8 mouse cellular contexts compared by ENCODE assay signal in genomic region chrX:12086674-12087510, GRCm38 (mm10).
DNase-seq lines count a peak whose midpoint lies in the region; ATAC-seq lines count a peak whose summit lies in the region.

No protein-coding gene starts in this region.

- WGBS in heart, embryonic 10.5 days, result 1% methylated on average over 66 of the region's 70 CpGs
- 3% methylated on average over 70 of the region's 70 CpGs for WGBS in kidney, embryonic 15.5 days

- ATAC-seq in kidney, embryonic 15.5 days (replicated peaks; ENCODE audit: low FRiP score), result no peak

- peak overlapping the region; percentile 55 for H3K9ac ChIP-seq in kidney, embryonic 15.5 days

- no peaks in the 10 kb centered on the region for H3K9me3 ChIP-seq in heart, embryonic 10.5 days
- H3K9me3 ChIP-seq in kidney, embryonic 15.5 days (replicated peaks), result no peaks in the 10 kb centered on the region

- peak overlapping the region; percentile 70 for H3K4me3 ChIP-seq in heart, embryonic 10.5 days
- peak overlapping the region; percentile 54 for H3K4me3 ChIP-seq in kidney, embryonic 15.5 days (replicated peaks)

- H3K4me2 ChIP-seq in kidney, embryonic 15.5 days, result peak overlapping the region; percentile 84

- no peaks in the 10 kb centered on the region for H3K36me3 ChIP-seq in heart, embryonic 10.5 days
- H3K36me3 ChIP-seq in kidney, embryonic 15.5 days, result no peaks in the 10 kb centered on the region
- H3K36me3 ChIP-seq in splenic B cell, adult 2 months (ENCODE audit: control insufficient read depth, insufficient read depth, low read length, poor library complexity, severe bottlenecking), result no peaks in the 10 kb centered on the region

- H3K27ac ChIP-seq in heart, embryonic 10.5 days, result peak overlapping the region; percentile 91
- peak overlapping the region; percentile 96; the same call in 1 of the 2 replicates for H3K27ac ChIP-seq in kidney, embryonic 15.5 days

- peaks cover 53% of the 10 kb centered on the region for H3K4me1 ChIP-seq in heart, embryonic 10.5 days
- H3K4me1 ChIP-seq in kidney, embryonic 15.5 days, result peaks cover 76% of the 10 kb centered on the region

- DNase-seq in adrenal gland, adult (ENCODE audit: inconsistent age in 2 of 2, low spot score in 1 of 2), result peak; percentile 77 to 89
- DNase-seq in adrenal gland, postnatal 4 days (ENCODE audit: low spot score in 2 of 2), result no peak
- peak; percentile 54 for DNase-seq in CD4-positive, CD25-positive, alpha-beta regulatory T cell, adult 2 months (ENCODE audit: low read depth, low spot score)
- DNase-seq in cerebellum, postnatal 10 days, result peak; percentile 40 to 54
- no peak for DNase-seq in heart, embryonic 10.5 days (ENCODE audit: low spot score)
- peak; percentile 41 for DNase-seq in lung, postnatal 14 days
- DNase-seq in splenic B cell, adult 2 months (ENCODE audit: low read depth, low spot score), result peak; percentile 69

- peaks cover 97% of the 10 kb centered on the region for H3K27me3 ChIP-seq in heart, embryonic 10.5 days (ENCODE audit: insufficient read depth, poor library complexity, severe bottlenecking)
- H3K27me3 ChIP-seq in kidney, embryonic 15.5 days, result peaks cover 99% of the 10 kb centered on the region
- H3K27me3 ChIP-seq in splenic B cell, adult 2 months (ENCODE audit: control insufficient read depth, insufficient read depth, low read length, poor library complexity, severe bottlenecking), result no peaks in the 10 kb centered on the region

Comparison
In these comparisons a context has a peak if more than half of its experiments do, and no peak if none do; other contexts are left out.
1. DNase-seq: peak in adrenal gland, adult (2 of 2), CD4-positive, CD25-positive, alpha-beta regulatory T cell, adult 2 months (single experiment), cerebellum, postnatal 10 days (2 of 2), lung, postnatal 14 days (single experiment) and splenic B cell, adult 2 months (single experiment); none in adrenal gland, postnatal 4 days (0 of 2) and heart, embryonic 10.5 days (single experiment).